Mouse (Mus musculus): Measurements from ENCODE around the gene Tra2a. TPM values are rescaled to one million over a fixed set of nuclear protein-coding genes. Genes with fewer than 3 reads are reported as not detected.
A peak's percentile ranks its signal among the peaks of the same experiment; 100 is the strongest.

Tra2a gene
- polyA plus RNA-seq, 1 experiment from 2014 or later: 87.7 TPM

GRCm38 (mm10) chr6:49215748-49216585, 47.9 kb downstream of the Tra2a start:
- 3% methylated on average over 14 of the region's 14 CpGs for WGBS
- no peaks in the 10 kb centered on the region for H3K9me3 ChIP-seq (replicated peaks; ENCODE audit: control insufficient read depth, low read length)
- peak overlapping the region; percentile 99 for H3K27ac ChIP-seq (ENCODE audit: low read length)
- H3K27me3 ChIP-seq (ENCODE audit: control insufficient read depth, insufficient read depth, low read length): no peaks in the 10 kb centered on the region
- peak overlapping the region; percentile 96 for H3K4me3 ChIP-seq (replicated peaks; ENCODE audit: low read length)
- peak overlapping the region; percentile 98 for H3K9ac ChIP-seq (ENCODE audit: low read length)
- H3K4me1 ChIP-seq (ENCODE audit: control insufficient read depth, insufficient read depth, low read length): peaks cover 20% of the 10 kb centered on the region
- ATAC-seq (ENCODE audit: insufficient read depth, low FRiP score): peak; percentile 18; the same call in 1 of the 2 replicates
- H3K4me2 ChIP-seq (ENCODE audit: low read depth, low read length): peak overlapping the region; percentile 94
- H3K36me3 ChIP-seq (ENCODE audit: control insufficient read depth, insufficient read depth, low read length): no peaks in the 10 kb centered on the region

- no peaks in the 10 kb centered on the region for H3K9me3 ChIP-seq (replicated peaks; ENCODE audit: control insufficient read depth, low read length)
- under 1% methylated on average over 67 of the region's 68 CpGs for WGBS
- H3K4me3 ChIP-seq (replicated peaks; ENCODE audit: low read length): peak within 1 kb of the TSS; percentile 96
- H3K27ac ChIP-seq (ENCODE audit: low read length): peak within 1 kb of the TSS; percentile 99
- H3K4me2 ChIP-seq (ENCODE audit: low read depth, low read length): peak within 1 kb of the TSS; percentile 94
- H3K36me3 ChIP-seq (ENCODE audit: control insufficient read depth, insufficient read depth, low read length): no peaks in the 10 kb centered on the region
- no peaks in the 10 kb centered on the region for H3K27me3 ChIP-seq (ENCODE audit: control insufficient read depth, insufficient read depth, low read length)
- peaks cover 28% of the 10 kb centered on the region for H3K4me1 ChIP-seq (ENCODE audit: control insufficient read depth, insufficient read depth, low read length)
- peak; percentile 85 for ATAC-seq (ENCODE audit: insufficient read depth, low FRiP score)
- H3K9ac ChIP-seq (ENCODE audit: low read length): peak within 1 kb of the TSS; percentile 98
Measured at GRCm38 (mm10) chr6:49214928-49215747, 48.7 kb downstream of the Tra2a start, which contains the start of gene Igf2bp3. Gene Igf2bp3, minus strand, starts transcription at chr6:49214957.

DNA sequence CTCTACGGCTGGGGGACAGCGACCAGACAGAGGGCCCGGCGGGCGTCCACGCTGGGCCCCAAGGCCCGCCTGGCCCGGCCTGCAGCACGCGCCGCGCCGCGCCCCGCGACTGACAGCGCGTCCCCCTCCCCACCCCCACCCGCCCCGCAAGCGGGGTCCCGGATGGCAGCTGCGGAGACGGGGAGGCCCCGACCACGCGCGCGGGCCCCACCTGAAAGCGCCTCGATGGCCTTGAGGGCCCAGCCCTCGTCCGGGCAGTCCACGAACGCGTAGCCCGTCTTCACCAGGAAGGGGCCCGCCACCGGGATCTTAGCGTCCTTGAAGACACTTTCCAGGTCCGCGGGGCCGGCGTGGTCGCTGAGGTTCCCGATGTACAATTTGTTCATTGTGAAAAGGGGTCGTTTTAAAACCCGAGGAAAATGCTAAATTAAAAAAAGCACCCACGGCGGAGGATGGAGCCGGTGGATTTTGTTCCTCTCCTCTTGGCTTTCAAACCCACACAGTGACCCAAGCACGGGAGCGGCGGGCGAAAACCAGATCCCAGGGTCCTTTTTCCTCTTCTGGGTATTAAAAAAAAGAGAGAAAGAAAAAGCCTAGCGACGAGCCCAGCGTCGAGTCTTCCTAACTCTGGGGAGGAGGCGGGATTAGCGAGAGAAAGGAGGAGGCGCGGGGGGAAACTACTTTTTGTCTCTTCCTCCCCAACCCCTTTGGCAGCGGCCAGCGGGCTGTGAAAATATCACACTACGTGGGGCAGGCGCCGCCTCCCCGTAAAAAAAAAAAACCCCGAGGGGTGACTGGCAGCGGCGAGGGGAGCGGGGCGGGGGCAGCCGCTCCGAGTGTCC, 49.5 kb downstream of the Tra2a start:
- peak overlapping the region; percentile 98 for H3K9ac ChIP-seq (ENCODE audit: low read length)
- H3K36me3 ChIP-seq (ENCODE audit: control insufficient read depth, insufficient read depth, low read length): no peaks in the 10 kb centered on the region
- peak; percentile 9; the same call in 1 of the 2 replicates for ATAC-seq (ENCODE audit: insufficient read depth, low FRiP score)
- H3K4me3 ChIP-seq (replicated peaks; ENCODE audit: low read length): peak overlapping the region; percentile 96
- H3K4me1 ChIP-seq (ENCODE audit: control insufficient read depth, insufficient read depth, low read length): peaks cover 34% of the 10 kb centered on the region
- H3K9me3 ChIP-seq (replicated peaks; ENCODE audit: control insufficient read depth, low read length): no peaks in the 10 kb centered on the region
- under 1% methylated on average over 76 of the region's 76 CpGs for WGBS
- peak overlapping the region; percentile 94 for H3K4me2 ChIP-seq (ENCODE audit: low read depth, low read length)
- H3K27ac ChIP-seq (ENCODE audit: low read length): peak overlapping the region; percentile 99
- no peaks in the 10 kb centered on the region for H3K27me3 ChIP-seq (ENCODE audit: control insufficient read depth, insufficient read depth, low read length)

- peak overlapping the region; percentile 94 for H3K4me2 ChIP-seq (ENCODE audit: low read depth, low read length)
- H3K4me3 ChIP-seq (replicated peaks; ENCODE audit: low read length): peak overlapping the region; percentile 96
- no peaks in the 10 kb centered on the region for H3K27me3 ChIP-seq (ENCODE audit: control insufficient read depth, insufficient read depth, low read length)
- peak overlapping the region; percentile 99 for H3K27ac ChIP-seq (ENCODE audit: low read length)
- ATAC-seq (ENCODE audit: insufficient read depth, low FRiP score): no peak
- no peaks in the 10 kb centered on the region for H3K9me3 ChIP-seq (replicated peaks; ENCODE audit: control insufficient read depth, low read length)
- H3K36me3 ChIP-seq (ENCODE audit: control insufficient read depth, insufficient read depth, low read length): no peaks in the 10 kb centered on the region
- peak overlapping the region; percentile 98 for H3K9ac ChIP-seq (ENCODE audit: low read length)
- peaks cover 40% of the 10 kb centered on the region for H3K4me1 ChIP-seq (ENCODE audit: control insufficient read depth, insufficient read depth, low read length)
- WGBS: under 1% methylated on average over 43 of the region's 50 CpGs
Measured at GRCm38 (mm10) chr6:49213581-49214085, 50.2 kb downstream of the Tra2a start.

DNA sequence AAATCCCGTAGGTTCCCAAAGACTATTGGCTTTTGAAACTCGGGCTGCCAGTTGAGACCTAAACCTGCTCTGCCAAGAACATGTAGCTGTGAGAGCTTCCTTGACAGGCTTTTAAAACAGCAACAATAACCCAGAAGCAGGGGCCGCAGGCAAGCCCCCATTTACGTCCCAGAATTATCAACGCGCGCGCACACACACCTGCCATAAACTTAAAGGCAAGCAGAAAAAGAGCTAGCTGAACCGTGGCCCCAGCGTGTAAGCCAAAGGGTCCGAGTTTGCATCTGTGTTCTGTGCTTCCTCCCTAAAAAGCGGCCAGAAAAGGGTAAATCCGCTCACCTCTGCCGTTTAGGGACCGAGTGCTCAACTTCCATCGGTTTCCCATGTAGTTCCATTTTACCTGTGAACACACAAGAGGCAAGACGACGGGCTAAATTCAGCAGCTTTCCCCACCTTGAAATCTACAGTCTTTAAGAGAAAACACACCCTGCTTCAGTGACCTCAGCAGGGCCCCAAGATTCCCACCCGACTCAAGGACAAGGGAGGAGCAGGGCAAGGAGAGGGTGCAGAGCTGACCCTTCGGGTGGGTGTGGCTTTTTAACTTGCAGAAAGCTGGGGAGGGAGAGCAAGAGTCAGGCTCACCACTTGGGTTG, 50.8 kb downstream of the Tra2a start:
- Histone ChIP-seq H3K27me3 (ENCODE audit: control insufficient read depth, insufficient read depth, low read length) (no peaks in the 10 kb centered on the region), H3K36me3 (ENCODE audit: control insufficient read depth, insufficient read depth, low read length) (no peaks in the 10 kb centered on the region), H3K9me3 (replicated peaks; ENCODE audit: control insufficient read depth, low read length) (no peaks in the 10 kb centered on the region), H3K9ac (ENCODE audit: low read length) (peak overlapping the region; percentile 98), H3K4me1 (ENCODE audit: control insufficient read depth, insufficient read depth, low read length) (peaks cover 44% of the 10 kb centered on the region), H3K27ac (ENCODE audit: low read length) (peak overlapping the region; percentile 99), H3K4me3 (replicated peaks; ENCODE audit: low read length) (peak overlapping the region; percentile 96), H3K4me2 (ENCODE audit: low read depth, low read length) (peak overlapping the region; percentile 94)
- ATAC-seq (ENCODE audit: insufficient read depth, low FRiP score): no peak
- WGBS: 3% methylated on average over 20 of the region's 20 CpGs

- H3K27ac ChIP-seq (ENCODE audit: low read length): peak overlapping the region; percentile 42; the same call in 1 of the 2 replicates
- H3K4me1 ChIP-seq (ENCODE audit: control insufficient read depth, insufficient read depth, low read length): peaks cover 44% of the 10 kb centered on the region
- ATAC-seq (ENCODE audit: insufficient read depth, low FRiP score): no peak
- H3K36me3 ChIP-seq (ENCODE audit: control insufficient read depth, insufficient read depth, low read length): no peaks in the 10 kb centered on the region
- peak overlapping the region; percentile 96 for H3K4me3 ChIP-seq (replicated peaks; ENCODE audit: low read length)
- no peak overlapping the region for H3K9ac ChIP-seq (ENCODE audit: low read length)
- no peaks in the 10 kb centered on the region for H3K9me3 ChIP-seq (replicated peaks; ENCODE audit: control insufficient read depth, low read length)
- H3K4me2 ChIP-seq (ENCODE audit: low read depth, low read length): peak overlapping the region; percentile 94
- 17% methylated on average over 4 of the region's 4 CpGs for WGBS
- H3K27me3 ChIP-seq (ENCODE audit: control insufficient read depth, insufficient read depth, low read length): no peaks in the 10 kb centered on the region
Measured at GRCm38 (mm10) chr6:49212141-49212540, 51.7 kb downstream of the Tra2a start.

GRCm38 (mm10) chr6:49211596-49211995, 52.2 kb downstream of the Tra2a start:
- H3K27ac ChIP-seq (ENCODE audit: low read length): peak overlapping the region; percentile 49; the same call in 1 of the 2 replicates
- H3K9me3 ChIP-seq (replicated peaks; ENCODE audit: control insufficient read depth, low read length): no peaks in the 10 kb centered on the region
- no peak for ATAC-seq (ENCODE audit: insufficient read depth, low FRiP score)
- peaks cover 44% of the 10 kb centered on the region for H3K4me1 ChIP-seq (ENCODE audit: control insufficient read depth, insufficient read depth, low read length)
- peak overlapping the region; percentile 43; the same call in 1 of the 2 replicates for H3K9ac ChIP-seq (ENCODE audit: low read length)
- H3K27me3 ChIP-seq (ENCODE audit: control insufficient read depth, insufficient read depth, low read length): no peaks in the 10 kb centered on the region
- H3K4me3 ChIP-seq (replicated peaks; ENCODE audit: low read length): 0 out of 2 replicates have a peak overlapping the region, but pooled peaks have one; percentile 3
- 22% methylated on average over 5 of the region's 5 CpGs for WGBS
- peaks cover under 1% of the 10 kb centered on the region; the same call in 1 of the 2 replicates for H3K36me3 ChIP-seq (ENCODE audit: control insufficient read depth, insufficient read depth, low read length)
- peak overlapping the region; percentile 62 for H3K4me2 ChIP-seq (ENCODE audit: low read depth, low read length)
